Mouse (Mus musculus) lung, embryonic 15.5 days (tissue): ENCODE data around the gene Foxa2. TPM values are rescaled to one million over a fixed set of nuclear protein-coding genes. Genes with fewer than 3 reads are reported as not detected.
A peak's percentile ranks its signal among the peaks of the same experiment; 100 is the strongest.

ENCODE experiments used
- ATAC-seq: fragments of 200-750 bp; cut with Nextera tagmentation; 2 replicates; pipeline ENCODE4 v1.8.0; 2017; ENCODE audit warnings: moderate number of reproducible peaks, borderline replicate concordance; ENCODE audit not compliant: low FRiP score, low TSS enrichment; ENCODE audit errors: extremely low read depth
- H3K27ac ChIP-seq: fragments of 300-500 bp; sonication (generic); 2 replicates; pipeline ENCODE4 v1.5.1; 2015; ENCODE audit warnings: moderate library complexity, mild to moderate bottlenecking, inconsistent platforms
- H3K27me3 ChIP-seq: fragments of 300-500 bp; sonication (generic); 2 replicates; pipeline ENCODE4 v1.6.1; 2015; ENCODE audit warnings: inconsistent platforms
- H3K36me3 ChIP-seq: fragments of 300-500 bp; sonication (generic); 2 replicates; pipeline ENCODE4 v1.6.1; 2015; ENCODE audit warnings: inconsistent platforms
- H3K4me1 ChIP-seq: fragments of 300-500 bp; sonication (generic); 2 replicates; pipeline ENCODE4 v1.6.1; 2015; ENCODE audit warnings: inconsistent platforms
- H3K4me2 ChIP-seq: fragments of 300-500 bp; sonication (generic); 2 replicates; pipeline ENCODE4 v1.6.1; 2015; ENCODE audit warnings: inconsistent platforms, mild to moderate bottlenecking, moderate library complexity
- H3K4me3 ChIP-seq: fragments of 300-500 bp; sonication (generic); 2 replicates; pipeline ENCODE4 v1.5.1; 2015; ENCODE audit warnings: mild to moderate bottlenecking, inconsistent platforms
- H3K9ac ChIP-seq: fragments of 300-500 bp; sonication (generic); 2 replicates; pipeline ENCODE4 v1.6.1; 2015; ENCODE audit warnings: inconsistent platforms
- H3K9me3 ChIP-seq: fragments of 300-500 bp; sonication (generic); 2 replicates; pipeline ENCODE4 v1.6.1; 2016; ENCODE audit warnings: inconsistent platforms
- WGBS: fragments of 180-500 bp; shearing (Covaris S2); methylation state at CpG from one replicate; pipeline ENCODE4 v1.1.7; 2015; 5-methylcytosine and 5-hydroxymethylcytosine counted together
- polyA plus RNA-seq: library from polyadenylated mRNA; unstranded; fragments of >200 nt; fragmentation: Nextera tagmentation; extraction: Ambion mirVana; gene quantifications from 2 replicates; pipeline ENCODE4 v1.2.1, GENCODE M21; 2015

Gene Foxa2
- polyA plus RNA-seq, 1 experiment from 2014 or later = 38.4 TPM

- Histone ChIP-seq H3K9me3 (no peaks in the 10 kb centered on the region), H3K27ac (peak overlapping the region; percentile 97), H3K9ac (peak overlapping the region; percentile 66), H3K4me1 (peaks cover 18% of the 10 kb centered on the region), H3K36me3 (no peaks in the 10 kb centered on the region), H3K27me3 (peaks cover 96% of the 10 kb centered on the region), H3K4me2 (peak overlapping the region; percentile 54), H3K4me3 (peak overlapping the region; percentile 43)
- WGBS = 1% methylated on average over 25 of the region's 25 CpGs
- peak; percentile 51 for ATAC-seq
These were observed 1.2 kb downstream of the Foxa2 start for GRCm38 (mm10) chr2:148045543-148045936.

DNA sequence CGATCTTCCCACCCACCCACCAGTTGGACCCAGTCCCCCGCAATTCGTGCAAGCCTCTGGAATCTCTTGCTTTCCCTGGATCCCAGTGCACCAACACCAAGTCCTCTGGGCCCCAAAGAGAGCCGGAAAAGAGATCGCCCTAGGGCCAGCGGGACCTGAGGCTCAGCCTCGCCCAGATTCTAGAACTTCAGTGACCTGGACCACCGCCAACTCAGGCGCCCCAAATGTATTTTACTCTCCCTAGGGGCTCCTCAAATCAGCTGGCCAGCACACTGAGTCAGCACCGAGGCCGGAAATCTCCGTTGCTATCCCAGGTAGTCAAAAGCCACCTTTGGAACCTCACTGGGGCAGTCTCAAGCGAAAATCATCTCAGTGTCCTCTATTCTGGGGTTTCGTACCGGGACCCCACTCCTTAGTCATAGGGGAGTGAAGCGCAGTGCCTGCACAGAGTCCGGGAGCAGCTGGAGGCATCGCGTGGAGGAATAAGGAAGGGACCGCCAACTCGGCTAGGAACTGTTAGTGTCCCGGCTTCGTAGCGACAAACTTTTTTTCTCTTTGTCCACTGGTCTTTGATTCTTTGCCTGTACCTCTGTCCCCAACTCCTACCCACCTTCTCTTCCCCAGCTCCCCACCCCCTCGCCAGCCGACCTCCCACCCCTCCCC is 1.8 kb downstream of the Foxa2 start:
- WGBS = 1% methylated on average over 26 of the region's 26 CpGs
- H3K27me3 ChIP-seq = peaks cover 98% of the 10 kb centered on the region
- peak overlapping the region; percentile 66 for H3K9ac ChIP-seq
- H3K4me2 ChIP-seq = peak overlapping the region; percentile 54
- no peaks in the 10 kb centered on the region for H3K9me3 ChIP-seq
- peak overlapping the region; percentile 97 for H3K27ac ChIP-seq
- peak overlapping the region; percentile 43 for H3K4me3 ChIP-seq
- peak; percentile 25 for ATAC-seq
- H3K4me1 ChIP-seq = peaks cover 19% of the 10 kb centered on the region
- H3K36me3 ChIP-seq = no peaks in the 10 kb centered on the region

DNA sequence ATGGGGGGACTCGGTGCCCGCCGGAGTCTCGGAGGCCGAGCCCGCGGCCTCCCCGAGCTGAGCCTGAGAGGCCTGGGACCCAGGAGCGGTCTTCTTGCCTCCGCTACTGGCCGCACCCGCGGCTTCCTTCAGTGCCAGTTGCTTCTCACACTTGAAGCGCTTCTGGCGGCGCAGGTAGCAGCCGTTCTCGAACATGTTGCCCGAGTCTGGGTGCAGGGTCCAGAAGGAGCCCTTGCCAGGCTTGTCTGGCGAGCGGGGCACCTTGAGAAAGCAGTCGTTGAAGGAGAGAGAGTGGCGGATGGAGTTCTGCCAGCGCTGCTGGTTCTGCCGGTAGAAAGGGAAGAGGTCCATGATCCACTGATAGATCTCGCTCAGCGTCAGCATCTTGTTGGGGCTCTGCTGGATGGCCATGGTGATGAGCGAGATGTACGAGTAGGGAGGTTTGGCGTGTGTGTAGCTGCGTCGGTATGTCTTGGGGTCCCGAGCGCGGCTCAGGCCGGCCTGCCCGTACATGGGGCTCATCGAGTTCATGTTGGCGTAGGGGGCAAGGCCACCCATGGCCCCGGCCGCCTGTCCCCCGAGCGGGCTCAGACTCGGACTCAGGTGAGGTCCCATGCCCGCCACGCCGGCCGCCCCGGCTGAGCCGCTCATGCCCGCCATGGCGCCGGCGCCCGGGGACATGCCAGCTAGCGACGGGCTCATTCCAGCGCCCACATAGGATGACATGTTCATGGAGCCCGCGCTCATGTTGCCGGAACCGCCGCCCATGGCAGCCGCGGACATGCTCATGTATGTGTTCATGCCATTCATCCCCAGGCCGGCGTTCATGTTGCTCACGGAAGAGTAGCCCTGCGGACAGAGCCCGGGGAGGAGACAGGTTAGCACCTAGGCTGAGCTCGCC is 2.5 kb downstream of the Foxa2 start:
- Histone ChIP-seq H3K4me3 (peak overlapping the region; percentile 43), H3K9ac (peak overlapping the region; percentile 66), H3K27me3 (peaks cover 98% of the 10 kb centered on the region), H3K4me2 (peak overlapping the region; percentile 54), H3K27ac (peak overlapping the region; percentile 97), H3K36me3 (no peaks in the 10 kb centered on the region), H3K4me1 (peaks cover 23% of the 10 kb centered on the region), H3K9me3 (no peaks in the 10 kb centered on the region)
- WGBS = 1% methylated on average over 71 of the region's 71 CpGs
- ATAC-seq = no peak

DNA sequence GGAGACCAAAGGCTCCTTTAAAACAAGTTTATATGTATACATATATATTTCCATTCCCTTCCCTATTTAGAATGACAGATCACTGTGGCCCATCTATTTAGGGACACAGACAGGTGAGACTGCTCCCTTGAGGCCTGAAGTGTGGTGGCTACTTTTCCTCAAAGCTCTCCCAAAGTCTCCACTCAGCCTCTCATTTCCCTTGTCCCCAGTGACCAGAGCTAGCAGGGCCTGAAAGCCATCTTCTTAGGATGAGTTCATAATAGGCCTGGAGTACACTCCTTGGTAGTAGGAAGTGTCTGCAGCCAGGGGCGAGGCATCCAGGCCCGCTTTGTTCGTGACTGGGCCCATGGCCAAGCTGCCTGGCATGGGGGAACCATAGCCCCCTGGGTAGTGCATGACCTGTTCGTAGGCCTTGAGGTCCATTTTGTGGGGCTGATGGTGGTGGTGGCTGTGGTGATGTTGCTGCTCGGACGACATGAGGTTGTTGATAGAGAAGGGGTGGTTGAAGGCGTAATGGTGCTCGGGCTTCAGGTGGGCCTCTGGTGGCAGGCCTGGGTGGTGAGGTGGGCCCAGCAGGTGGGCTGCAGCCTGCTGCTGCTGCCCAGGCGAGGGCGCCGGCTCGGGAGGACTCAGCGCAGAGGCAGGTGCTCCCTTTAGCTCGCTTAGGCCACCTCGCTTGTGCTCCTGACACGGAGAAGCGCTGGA is 3.3 kb downstream of the Foxa2 start:
- peak overlapping the region; percentile 97 for H3K27ac ChIP-seq
- no peaks in the 10 kb centered on the region for H3K36me3 ChIP-seq
- H3K9ac ChIP-seq = peak overlapping the region; percentile 66
- no peaks in the 10 kb centered on the region for H3K9me3 ChIP-seq
- H3K4me1 ChIP-seq = peaks cover 19% of the 10 kb centered on the region
- peak overlapping the region; percentile 54 for H3K4me2 ChIP-seq
- H3K4me3 ChIP-seq = peak overlapping the region; percentile 43
- WGBS = 12% methylated on average over 17 of the region's 17 CpGs
- ATAC-seq = no peak
- peaks cover 99% of the 10 kb centered on the region for H3K27me3 ChIP-seq

- 19% methylated on average over 3 of the region's 3 CpGs for WGBS
- Histone ChIP-seq H3K36me3 (no peaks in the 10 kb centered on the region), H3K4me2 (peak overlapping the region; percentile 54), H3K27ac (peak overlapping the region; percentile 95), H3K9ac (peak overlapping the region; percentile 66), H3K4me1 (peaks cover 14% of the 10 kb centered on the region), H3K9me3 (no peaks in the 10 kb centered on the region), H3K27me3 (peaks cover 99% of the 10 kb centered on the region), H3K4me3 (peak overlapping the region; percentile 43)
- no peak for ATAC-seq
These were observed 4.6 kb downstream of the Foxa2 start for GRCm38 (mm10) chr2:148042126-148042640.

DNA sequence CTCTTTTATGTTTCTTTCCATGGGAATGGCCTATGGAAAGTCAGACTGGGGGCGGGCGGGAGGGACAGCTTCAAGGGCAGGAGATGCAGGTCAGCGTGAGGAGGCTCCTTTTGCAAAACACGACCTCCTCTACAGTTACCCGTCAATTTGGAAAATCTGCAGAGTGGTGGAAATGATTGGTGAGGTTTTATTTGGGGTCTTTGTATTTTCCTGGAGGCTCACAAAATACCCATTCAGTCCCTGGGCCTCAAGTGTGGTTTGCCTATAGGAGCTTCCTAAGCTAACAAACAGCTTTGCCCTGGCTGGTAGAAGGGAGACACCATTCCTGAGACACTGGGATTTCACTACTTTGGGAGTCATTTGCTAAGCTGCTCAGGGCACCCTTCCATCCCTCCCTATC is 5.4 kb downstream of the Foxa2 start:
- Histone ChIP-seq H3K9ac (0 out of 2 replicates have a peak overlapping the region, but pooled peaks have one; percentile 66), H3K27ac (peak overlapping the region; percentile 95), H3K4me2 (peak overlapping the region; percentile 54), H3K9me3 (no peaks in the 10 kb centered on the region), H3K4me3 (peak overlapping the region; percentile 46; the same call in 1 of the 2 replicates), H3K36me3 (no peaks in the 10 kb centered on the region), H3K27me3 (peaks cover 99% of the 10 kb centered on the region), H3K4me1 (peaks cover 14% of the 10 kb centered on the region)
- no peak for ATAC-seq
- WGBS = 19% methylated on average over 5 of the region's 5 CpGs

DNA sequence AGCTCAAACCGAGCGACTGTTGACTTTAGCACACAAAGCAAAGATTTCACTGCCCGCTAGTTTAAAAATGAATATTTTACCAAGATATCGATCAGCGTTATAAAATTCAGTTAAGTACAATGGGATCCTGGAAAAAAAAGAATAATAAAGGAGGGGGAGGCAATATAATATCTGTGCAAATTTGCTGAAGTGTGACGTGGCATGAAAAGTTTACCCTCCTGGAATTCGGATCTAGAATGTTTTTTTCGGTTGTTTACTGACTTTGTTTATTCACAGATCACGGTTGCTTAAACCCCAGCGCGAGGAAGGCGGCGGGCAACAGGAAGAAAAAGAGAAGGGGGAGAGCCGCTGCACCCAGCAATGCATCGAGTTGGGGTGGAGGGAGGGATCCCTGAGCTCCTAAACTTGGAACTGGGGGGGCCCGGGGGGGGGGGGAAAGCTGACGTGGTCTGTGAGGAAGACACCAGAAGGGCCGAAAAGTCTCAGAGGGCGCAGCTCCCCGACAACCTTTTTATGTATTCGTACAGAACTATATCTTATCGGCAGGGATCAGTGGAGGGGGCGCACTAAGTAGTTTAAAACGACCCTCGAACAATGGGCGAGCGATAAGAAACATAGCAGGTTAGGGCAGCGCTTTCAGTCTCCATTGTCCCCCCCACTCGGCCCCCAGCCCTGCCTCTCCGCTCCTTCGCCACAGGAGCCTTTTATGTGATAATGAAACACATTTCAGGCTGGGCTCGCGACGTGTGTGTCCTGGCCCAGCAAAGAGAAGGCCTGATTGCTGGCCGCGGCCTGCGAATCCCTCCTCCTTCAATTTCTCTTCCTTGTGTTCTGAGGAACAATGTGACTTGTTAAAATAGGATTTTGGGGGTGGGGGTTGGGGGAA is 6.3 kb downstream of the Foxa2 start:
- ATAC-seq = peak; percentile 39
- 3% methylated on average over 36 of the region's 37 CpGs for WGBS

DNA sequence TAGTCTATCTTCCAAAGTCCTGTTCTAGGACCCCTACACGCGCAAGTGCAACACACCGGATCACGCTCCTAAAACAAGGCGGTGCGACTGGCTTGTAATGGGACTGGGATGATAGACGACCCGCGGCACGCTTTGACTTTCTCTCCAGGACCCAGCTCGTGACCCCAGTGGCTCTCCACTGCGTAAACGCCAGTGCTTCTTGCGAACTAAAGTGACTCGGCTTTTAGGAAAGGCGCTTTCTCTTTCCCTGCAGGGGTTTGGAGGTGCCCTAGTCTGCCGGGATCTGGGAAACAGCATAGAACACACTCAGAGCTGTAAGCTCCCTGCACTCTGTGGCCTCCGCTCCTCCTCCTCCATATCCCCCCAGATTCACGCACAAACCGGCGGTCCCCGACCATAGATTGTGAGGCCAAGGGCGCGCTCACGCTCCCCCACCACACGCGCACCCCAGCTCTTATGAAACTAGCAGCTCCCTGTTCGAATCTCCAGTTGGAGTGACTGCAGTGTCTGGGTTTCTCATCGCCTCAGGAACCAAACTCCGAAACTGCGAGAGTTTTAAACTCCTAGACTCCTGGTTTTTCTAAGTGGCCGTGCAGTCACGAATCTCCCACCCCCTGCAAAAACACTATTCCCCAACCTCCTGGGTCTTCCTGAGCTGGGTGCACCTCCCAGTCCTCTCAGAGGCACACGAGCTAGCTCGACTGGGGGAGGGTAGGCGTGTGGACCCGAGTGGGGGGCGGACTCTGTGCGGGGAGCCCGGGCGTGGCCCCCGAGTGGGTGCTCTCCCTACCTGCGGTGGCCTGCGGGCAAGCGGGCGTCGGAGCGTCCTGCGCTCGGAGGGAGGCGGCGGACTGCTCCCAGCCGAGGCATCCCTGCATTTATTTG is 7.2 kb downstream of the Foxa2 start:
- Histone ChIP-seq H3K27ac (peak overlapping the region; percentile 95), H3K4me3 (peak overlapping the region; percentile 46), H3K4me2 (peak overlapping the region; percentile 54), H3K9ac (peak overlapping the region; percentile 68), H3K9me3 (no peaks in the 10 kb centered on the region), H3K4me1 (peaks cover 10% of the 10 kb centered on the region), H3K27me3 (peaks cover 99% of the 10 kb centered on the region), H3K36me3 (no peaks in the 10 kb centered on the region)
- under 1% methylated on average over 53 of the region's 53 CpGs for WGBS
- ATAC-seq = peak; percentile 19

More for the DNA sequence above, 6.3 kb downstream of the Foxa2 start:
- Histone ChIP-seq H3K27ac (peak overlapping the region; percentile 95), H3K4me3 (peak overlapping the region; percentile 46), H3K4me1 (peaks cover 14% of the 10 kb centered on the region), H3K27me3 (peaks cover 99% of the 10 kb centered on the region), H3K9ac (peak overlapping the region; percentile 68), H3K4me2 (peak overlapping the region; percentile 54), H3K9me3 (no peaks in the 10 kb centered on the region), H3K36me3 (no peaks in the 10 kb centered on the region)

- peak overlapping the region; percentile 46 for H3K4me3 ChIP-seq
- peaks cover 99% of the 10 kb centered on the region for H3K27me3 ChIP-seq
- no peak for ATAC-seq
- peak overlapping the region; percentile 54 for H3K4me2 ChIP-seq
- 2% methylated on average over 42 of the region's 42 CpGs for WGBS
- peaks cover 8% of the 10 kb centered on the region; the same call in 1 of the 2 replicates for H3K4me1 ChIP-seq
- H3K9me3 ChIP-seq = no peaks in the 10 kb centered on the region
- no peaks in the 10 kb centered on the region for H3K36me3 ChIP-seq
- peak overlapping the region; percentile 95 for H3K27ac ChIP-seq
- peak overlapping the region; percentile 68 for H3K9ac ChIP-seq
These were observed 8.1 kb downstream of the Foxa2 start for GRCm38 (mm10) chr2:148038366-148039310.
